In the genomic region with DNA sequence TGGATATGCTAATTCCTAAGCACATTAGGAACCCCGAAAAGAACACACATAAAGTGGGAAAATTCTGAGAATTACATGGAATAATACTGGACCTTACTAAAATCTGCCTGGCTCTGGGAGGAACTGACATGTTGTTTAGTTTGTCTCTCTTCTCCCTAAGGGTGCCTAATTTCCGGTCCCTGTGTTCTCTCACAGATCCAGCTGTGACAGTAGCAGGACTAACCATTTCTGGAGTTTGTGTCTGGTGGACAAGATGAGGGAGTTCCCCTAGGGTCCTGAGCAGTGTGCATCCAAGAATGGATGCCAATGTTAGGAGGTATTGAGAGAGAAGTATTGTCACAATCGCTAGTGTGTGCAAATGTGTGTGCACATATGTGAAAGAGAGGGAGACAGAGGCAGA, we compare ENCODE assay signal across 1 mouse cellular context.
TF ChIP-seq lines count a peak whose summit lies in the region.

No protein-coding gene starts in this region.

TF ChIP-seq in MEL, 35 proteins besides CTCF, POLR2A, EP300 and RAD21 (continued from another document):
- TF ChIP-seq BHLHE40 (IDR thresholded peaks at IDR 0.05; ENCODE audit: borderline replicate concordance, low read depth, low read length) (no peak), MAX (IDR thresholded peaks at IDR 0.05; ENCODE audit: low read length) (no peak), JUND (IDR thresholded peaks at IDR 0.05; ENCODE audit: low read depth, low read length) (no peak)
